Mouse (Mus musculus): ENCODE data around the gene Igf2bp2.

The Igf2bp2 gene

GRCm38 (mm10) chr16:22149076-22149475, 14.0 kb downstream of the Igf2bp2 start:
- DNase-seq (ENCODE audit: low spot score) = no peak

- DNase-seq (ENCODE audit: low spot score) = no peak
These were observed 16.0 kb downstream of the Igf2bp2 start for GRCm38 (mm10) chr16:22147131-22147530.

DNA sequence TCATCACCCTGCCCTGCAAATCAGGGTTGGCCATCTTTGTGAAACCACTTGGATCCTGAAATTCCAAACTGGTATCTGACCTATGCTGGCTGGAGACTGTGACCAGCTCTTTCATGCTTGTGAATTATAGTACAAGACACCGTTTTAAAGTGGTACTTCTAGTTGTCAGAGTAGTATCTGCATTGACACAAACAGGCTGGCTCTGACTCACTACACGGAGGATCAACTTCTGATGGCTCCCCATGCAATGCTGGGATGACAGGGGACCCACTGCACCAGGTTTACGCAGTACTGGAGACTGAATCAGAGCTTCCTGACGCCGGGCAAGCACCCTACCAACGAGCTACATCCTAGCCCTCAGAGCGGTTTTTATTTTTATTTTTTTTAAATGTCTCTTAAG, 17.0 kb downstream of the Igf2bp2 start:
- no peak for DNase-seq (ENCODE audit: low spot score)

GRCm38 (mm10) chr16:22144490-22144889, 18.6 kb downstream of the Igf2bp2 start:
- DNase-seq (ENCODE audit: low spot score) = no peak

DNA sequence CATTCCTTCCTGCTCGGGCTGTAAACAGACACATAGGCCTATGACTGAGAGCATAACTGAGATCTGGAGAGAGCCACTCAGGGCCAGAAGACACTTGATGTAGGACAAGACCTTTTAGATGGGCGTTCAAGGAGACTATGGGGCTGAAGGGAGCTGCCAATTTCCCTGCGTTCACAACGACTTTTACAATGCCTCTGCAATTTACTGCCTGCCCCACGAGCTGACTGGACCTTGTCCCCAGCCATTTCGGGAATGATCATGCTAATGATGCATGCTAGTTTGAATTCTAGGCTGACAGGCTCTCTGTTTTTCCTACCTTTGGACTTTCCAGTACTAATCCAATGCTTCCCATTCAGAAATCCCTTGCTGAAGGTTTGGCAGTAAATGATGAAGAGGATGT, 22.2 kb downstream of the Igf2bp2 start:
- DNase-seq (ENCODE audit: low spot score) = no peak

- DNase-seq (ENCODE audit: low spot score) = no peak
These were observed 23.3 kb downstream of the Igf2bp2 start for GRCm38 (mm10) chr16:22139821-22140220.

- DNase-seq (ENCODE audit: low spot score) = no peak
These were observed 26.9 kb downstream of the Igf2bp2 start for GRCm38 (mm10) chr16:22136198-22136597.

GRCm38 (mm10) chr16:22131321-22131720, 31.8 kb downstream of the Igf2bp2 start:
- no peak for DNase-seq (ENCODE audit: low spot score)

GRCm38 (mm10) chr16:22129511-22129910, 33.6 kb downstream of the Igf2bp2 start:
- no peak for DNase-seq (ENCODE audit: low spot score)

- DNase-seq (ENCODE audit: low spot score) = no peak
These were observed 34.5 kb downstream of the Igf2bp2 start for GRCm38 (mm10) chr16:22128595-22128994.

GRCm38 (mm10) chr16:22127806-22128205, 35.3 kb downstream of the Igf2bp2 start:
- DNase-seq (ENCODE audit: low spot score) = no peak

DNA sequence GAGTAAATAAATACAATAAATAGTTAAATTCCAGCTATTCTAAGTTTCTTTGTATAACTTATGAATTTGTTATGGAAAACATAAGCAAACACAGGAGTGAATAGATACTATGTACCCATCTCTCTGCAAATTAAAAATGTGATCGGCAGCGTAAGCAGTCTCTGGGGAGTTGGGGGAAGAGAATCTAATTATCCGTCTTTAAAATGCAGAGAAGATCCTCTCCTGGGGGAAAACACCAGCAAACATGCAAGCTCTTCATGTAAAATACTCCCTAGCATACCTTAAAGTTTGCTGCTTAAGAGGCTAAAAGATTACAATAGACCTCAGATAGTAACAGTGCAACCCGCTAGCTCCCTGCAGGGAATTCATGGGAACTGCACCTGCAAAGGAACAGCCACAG, 36.2 kb downstream of the Igf2bp2 start:
- no peak for DNase-seq (ENCODE audit: low spot score)

- no peak for DNase-seq (ENCODE audit: low spot score)
These were observed 38.7 kb downstream of the Igf2bp2 start for GRCm38 (mm10) chr16:22124325-22124918.

DNA sequence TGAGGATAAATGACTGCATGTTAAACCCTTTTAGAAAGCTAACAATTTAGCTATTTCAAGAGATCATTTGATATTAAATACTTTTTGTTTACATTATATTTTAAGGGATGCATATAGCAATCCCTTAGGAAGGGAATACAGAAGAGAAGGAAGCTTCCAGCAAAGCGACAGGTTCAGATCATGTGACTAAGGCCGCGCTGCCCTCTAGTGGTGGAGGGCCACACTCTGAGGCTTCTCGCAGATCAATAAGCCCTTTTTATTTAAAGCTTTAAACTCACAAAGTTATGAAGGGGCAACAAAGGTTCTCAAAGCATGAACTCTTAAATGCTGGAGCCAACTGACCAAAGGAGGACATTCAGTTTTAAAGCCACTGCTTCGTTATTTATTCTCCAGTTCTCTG, 39.4 kb downstream of the Igf2bp2 start:
- peak; percentile 43 for DNase-seq (ENCODE audit: low spot score)

DNA sequence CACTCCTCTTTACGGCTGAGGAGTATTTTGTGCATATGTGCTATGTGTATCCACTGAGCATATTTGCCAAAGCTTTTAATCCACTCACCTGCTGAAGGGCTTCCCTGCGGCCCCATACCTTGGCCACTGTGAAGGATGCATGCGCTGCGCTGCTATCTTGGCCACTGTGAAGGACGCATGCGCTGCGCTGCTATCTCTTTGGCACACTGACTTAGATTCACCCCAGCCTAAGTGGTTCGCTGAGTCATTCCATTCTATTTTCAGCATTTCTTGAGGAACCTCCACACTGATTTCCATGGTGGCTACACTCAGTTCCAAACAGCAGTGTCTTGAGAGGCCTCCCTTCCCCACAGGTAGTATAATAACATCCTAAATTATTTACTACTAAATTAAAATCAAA, 42.0 kb downstream of the Igf2bp2 start:
- no peak for DNase-seq (ENCODE audit: low spot score)

- DNase-seq (ENCODE audit: low spot score) = no peak
These were observed 43.6 kb downstream of the Igf2bp2 start for GRCm38 (mm10) chr16:22119524-22119923.

- no peak for DNase-seq (ENCODE audit: low spot score)
These were observed 44.2 kb downstream of the Igf2bp2 start for GRCm38 (mm10) chr16:22118716-22119501.

GRCm38 (mm10) chr16:22118151-22118550, 44.9 kb downstream of the Igf2bp2 start:
- no peak for DNase-seq (ENCODE audit: low spot score)

DNA sequence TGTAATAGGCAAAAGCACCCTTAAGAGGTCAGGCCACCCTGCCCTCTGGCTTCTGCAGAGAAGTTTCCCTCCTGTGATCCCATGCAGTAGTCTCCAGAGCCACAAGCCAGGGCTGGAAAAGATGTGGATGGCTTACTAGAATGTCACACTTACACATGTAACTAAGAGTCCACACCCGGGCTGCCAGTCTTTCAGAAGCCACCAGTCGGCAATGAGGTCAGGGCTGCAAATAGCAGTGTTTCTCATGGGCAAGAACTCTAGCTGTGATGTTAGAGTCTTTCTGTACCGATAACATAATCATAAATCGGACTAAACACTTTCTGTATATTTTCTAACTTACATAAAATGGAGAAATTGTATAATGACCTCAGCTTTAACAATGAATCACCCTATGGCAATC, 46.4 kb downstream of the Igf2bp2 start:
- DNase-seq (ENCODE audit: low spot score) = no peak

- DNase-seq (ENCODE audit: low spot score) = no peak
These were observed 47.0 kb downstream of the Igf2bp2 start for GRCm38 (mm10) chr16:22116058-22116457.

DNA sequence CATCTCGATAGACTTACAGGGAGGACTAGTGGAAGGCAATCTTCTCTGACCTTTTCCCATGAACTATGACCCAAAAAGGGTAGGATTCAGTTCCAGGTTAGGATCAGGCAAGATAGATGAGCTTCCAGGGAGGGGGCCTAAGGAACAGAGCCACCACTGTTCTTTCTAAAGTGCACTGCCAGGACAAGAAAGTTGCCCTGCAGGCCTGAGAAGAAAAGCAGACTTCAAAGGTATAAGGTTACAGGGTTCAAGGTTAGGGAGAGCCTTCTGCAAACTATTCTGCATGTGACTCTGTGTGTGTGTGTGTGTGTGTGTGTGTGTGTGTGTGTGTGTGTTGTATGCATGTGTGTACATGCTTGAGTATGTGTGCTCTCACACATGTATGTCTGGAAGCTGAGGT, 53.1 kb downstream of the Igf2bp2 start:
- no peak for DNase-seq (ENCODE audit: low spot score)

DNA sequence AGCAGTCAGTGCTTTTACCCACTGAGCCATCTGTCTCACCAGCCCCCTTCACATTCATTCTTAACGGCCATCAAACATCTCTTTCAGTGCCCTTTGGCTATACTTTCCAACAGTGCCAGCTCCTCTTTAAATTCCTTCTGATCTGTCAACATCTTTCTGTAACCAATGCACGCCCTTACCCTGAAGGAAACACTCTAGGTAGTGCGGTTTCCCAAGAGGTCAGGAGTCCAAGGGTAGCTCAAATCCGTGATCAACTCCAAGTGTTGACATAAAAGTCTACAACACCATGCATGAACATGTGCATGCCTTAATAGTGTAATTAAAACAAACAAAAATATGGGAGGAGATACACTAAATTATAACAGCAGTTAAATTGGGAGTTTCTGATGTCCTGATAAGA, 53.9 kb downstream of the Igf2bp2 start:
- DNase-seq (ENCODE audit: low spot score) = no peak

- DNase-seq (ENCODE audit: low spot score) = peak; percentile 18
These were observed 55.1 kb downstream of the Igf2bp2 start for GRCm38 (mm10) chr16:22107897-22108516.

Data from MN1 (cell line).